Mouse (Mus musculus) midbrain, embryonic 11.5 days (tissue): ENCODE data around the gene Nbeal2. TPM values are rescaled to one million over a fixed set of nuclear protein-coding genes. Genes with fewer than 3 reads are reported as not detected.
"Not testable (repeated sequence)": the region's sequence is repeated elsewhere in the genome, so short reads cannot be mapped to it uniquely, and the experiment has no call there.

Experiments used
- ATAC-seq: fragments of 200-750 bp; cut with Nextera tagmentation; 2 replicates; pipeline ENCODE4 v1.8.0; 2017; ENCODE audit warnings: moderate TSS enrichment, moderate library complexity; ENCODE audit not compliant: low FRiP score
- DNase-seq: peaks from one replicate; pipeline ENCODE4 v3.0.0; 2015; ENCODE audit warnings: low spot score; ENCODE audit errors: missing footprints
- H3K27ac ChIP-seq: fragments of 300-500 bp; sonication (generic); 2 replicates; pipeline ENCODE4 v1.5.1; 2014; ENCODE audit warnings: low read depth, low read length
- H3K27me3 ChIP-seq: fragments of 300-500 bp; sonication (generic); 2 replicates; pipeline ENCODE4 v1.6.1; 2014; ENCODE audit warnings: mild to moderate bottlenecking, low read length, moderate library complexity, mixed read lengths; ENCODE audit not compliant: control insufficient read depth, insufficient read depth
- H3K36me3 ChIP-seq: fragments of 300-500 bp; sonication (generic); 2 replicates; pipeline ENCODE4 v1.6.1; 2014; ENCODE audit warnings: mild to moderate bottlenecking, low read length, moderate library complexity, mixed read lengths; ENCODE audit not compliant: control insufficient read depth, insufficient read depth
- H3K4me1 ChIP-seq: fragments of 300-500 bp; sonication (generic); 2 replicates; pipeline ENCODE4 v1.6.1; 2014; ENCODE audit warnings: low read length; ENCODE audit not compliant: control insufficient read depth, insufficient read depth
- H3K4me2 ChIP-seq: fragments of 300-500 bp; sonication (generic); 2 replicates; pipeline ENCODE4 v1.6.1; 2014; ENCODE audit warnings: mild to moderate bottlenecking, moderate library complexity
- H3K4me3 ChIP-seq: fragments of 300-500 bp; sonication (generic); 2 replicates; pipeline ENCODE4 v1.5.1; 2014; ENCODE audit warnings: low read depth, low read length
- H3K9ac ChIP-seq: fragments of 300-500 bp; sonication (generic); 2 replicates; pipeline ENCODE4 v1.6.1; 2014; ENCODE audit warnings: low read length
- H3K9me3 ChIP-seq: fragments of 300-500 bp; sonication (generic); 2 replicates; pipeline ENCODE4 v1.6.1; 2016; ENCODE audit warnings: low read length; ENCODE audit not compliant: control insufficient read depth
- WGBS: fragments of 180-500 bp; shearing (Covaris S2); extraction: QIAGEN DNeasy Blood & Tissue Kit; methylation state at CpG from one replicate; pipeline ENCODE4 v1.1.7; 2014; 5-methylcytosine and 5-hydroxymethylcytosine counted together
- polyA plus RNA-seq: library from polyadenylated mRNA; unstranded; fragments of >200 nt; fragmentation: Nextera tagmentation; extraction: Ambion mirVana; gene quantifications from 2 replicates; pipeline ENCODE4 v1.2.1, GENCODE M21; 2014

The Nbeal2 gene
- polyA plus RNA-seq, 1 experiment from 2014 or later: 1.1 TPM

- no peaks in the 10 kb centered on the region for H3K36me3 ChIP-seq
- 0 out of 2 replicates have a peak, but pooled peaks cover 2% of the 10 kb centered on the region for H3K4me1 ChIP-seq
- DNase-seq: no peak
- H3K27me3 ChIP-seq: no peaks in the 10 kb centered on the region
- 84% methylated on average over 2 of the region's 2 CpGs for WGBS
- no peak overlapping the region for H3K9ac ChIP-seq
- no peak overlapping the region for H3K27ac ChIP-seq
- H3K4me3 ChIP-seq: no peak overlapping the region
- H3K4me2 ChIP-seq: no peak overlapping the region
- ATAC-seq: no peak
- no peaks in the 10 kb centered on the region for H3K9me3 ChIP-seq
Observed at GRCm38 (mm10) chr9:110687846-110688245, 33.9 kb upstream of the Nbeal2 start.

DNA sequence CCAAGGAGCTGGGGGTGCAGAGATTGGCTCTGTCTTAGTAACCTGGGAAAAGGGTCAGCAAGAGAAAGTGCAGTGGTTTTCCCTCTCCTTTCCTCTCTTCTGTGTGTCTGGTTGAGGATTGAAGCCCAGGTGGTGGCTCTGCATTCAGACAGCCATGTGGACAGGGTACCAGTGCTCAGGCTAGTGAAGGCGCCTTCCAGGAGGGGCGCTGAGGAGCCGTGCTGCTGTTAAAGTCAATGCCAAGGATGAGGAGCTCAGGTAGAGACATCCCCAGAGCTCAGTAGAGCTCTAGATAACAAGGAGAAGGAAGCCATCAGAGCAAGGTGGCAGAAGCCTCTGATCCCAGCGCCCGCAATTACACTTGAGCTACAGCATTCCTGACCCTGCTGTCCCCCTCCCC, 33.1 kb upstream of the Nbeal2 start:
- no peaks in the 10 kb centered on the region for H3K36me3 ChIP-seq
- no peak overlapping the region for H3K27ac ChIP-seq
- H3K9ac ChIP-seq: no peak overlapping the region
- 64% methylated on average over 5 of the region's 5 CpGs for WGBS
- H3K4me1 ChIP-seq: 0 out of 2 replicates have a peak, but pooled peaks cover 2% of the 10 kb centered on the region
- no peaks in the 10 kb centered on the region for H3K9me3 ChIP-seq
- no peak overlapping the region for H3K4me2 ChIP-seq
- H3K27me3 ChIP-seq: no peaks in the 10 kb centered on the region
- H3K4me3 ChIP-seq: no peak overlapping the region
- no peak for DNase-seq
- ATAC-seq: no peak

DNA sequence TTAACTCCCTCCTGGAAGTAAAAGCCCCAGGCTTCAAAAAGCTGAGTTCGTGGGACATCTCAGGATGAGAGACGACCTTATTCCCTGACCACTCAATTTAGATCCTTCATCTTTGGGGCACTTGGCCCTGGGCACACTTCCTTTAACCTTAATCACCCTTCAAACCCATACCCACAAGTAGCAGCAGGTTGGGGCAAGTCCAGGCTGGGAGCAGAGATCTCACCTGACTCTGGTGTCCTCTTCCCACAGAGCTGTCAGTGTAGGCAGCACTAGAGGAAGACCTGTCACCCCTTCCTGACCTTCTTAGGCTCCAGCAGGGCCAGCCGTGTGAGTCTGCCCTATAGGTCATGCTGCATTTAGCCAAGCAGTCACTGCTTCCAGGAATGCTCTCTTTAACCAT, 32.5 kb upstream of the Nbeal2 start:
- ATAC-seq (no peak), DNase-seq (no peak)
- Histone ChIP-seq H3K9me3 (no peaks in the 10 kb centered on the region), H3K27ac (no peak overlapping the region), H3K36me3 (no peaks in the 10 kb centered on the region), H3K4me2 (no peak overlapping the region), H3K4me3 (no peak overlapping the region), H3K4me1 (0 out of 2 replicates have a peak, but pooled peaks cover 2% of the 10 kb centered on the region), H3K9ac (no peak overlapping the region), H3K27me3 (no peaks in the 10 kb centered on the region)
- 63% methylated on average over 3 of the region's 3 CpGs for WGBS

GRCm38 (mm10) chr9:110685591-110685990, 31.6 kb upstream of the Nbeal2 start:
- no peak overlapping the region for H3K4me3 ChIP-seq
- no peaks in the 10 kb centered on the region for H3K27me3 ChIP-seq
- no peak overlapping the region for H3K4me2 ChIP-seq
- no peak overlapping the region for H3K9ac ChIP-seq
- H3K36me3 ChIP-seq: no peaks in the 10 kb centered on the region
- DNase-seq (no peak), ATAC-seq (no peak)
- H3K27ac ChIP-seq: no peak overlapping the region
- H3K4me1 ChIP-seq: 0 out of 2 replicates have a peak, but pooled peaks cover 2% of the 10 kb centered on the region
- WGBS: 83% methylated on average over 5 of the region's 5 CpGs
- H3K9me3 ChIP-seq: no peaks in the 10 kb centered on the region

DNA sequence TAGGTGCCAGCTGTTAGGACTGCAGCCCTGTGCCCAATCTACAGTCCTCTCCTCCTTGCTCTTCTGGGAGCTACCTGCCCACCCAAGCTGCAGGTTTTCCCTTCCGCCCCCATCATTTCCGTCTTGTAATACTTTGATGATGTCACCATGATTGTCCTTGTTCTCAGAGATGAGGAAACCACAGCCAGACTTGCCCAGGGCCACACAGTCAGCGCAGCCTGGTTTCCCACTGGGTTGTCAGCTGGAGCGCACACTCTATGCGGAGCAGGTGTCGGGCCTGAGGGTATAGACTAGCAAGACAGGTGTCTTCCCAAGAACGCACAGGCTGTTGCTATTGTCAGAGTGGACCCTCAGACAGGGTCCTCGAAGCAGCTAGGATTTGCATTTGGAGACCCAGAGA, 31.2 kb upstream of the Nbeal2 start:
- Histone ChIP-seq H3K4me2 (no peak overlapping the region), H3K9me3 (no peaks in the 10 kb centered on the region), H3K4me1 (0 out of 2 replicates have a peak, but pooled peaks cover 2% of the 10 kb centered on the region), H3K27ac (no peak overlapping the region), H3K36me3 (no peaks in the 10 kb centered on the region), H3K27me3 (no peaks in the 10 kb centered on the region), H3K4me3 (no peak overlapping the region), H3K9ac (no peak overlapping the region)
- WGBS: 91% methylated on average over 8 of the region's 8 CpGs
- ATAC-seq (no peak), DNase-seq (no peak)

DNA sequence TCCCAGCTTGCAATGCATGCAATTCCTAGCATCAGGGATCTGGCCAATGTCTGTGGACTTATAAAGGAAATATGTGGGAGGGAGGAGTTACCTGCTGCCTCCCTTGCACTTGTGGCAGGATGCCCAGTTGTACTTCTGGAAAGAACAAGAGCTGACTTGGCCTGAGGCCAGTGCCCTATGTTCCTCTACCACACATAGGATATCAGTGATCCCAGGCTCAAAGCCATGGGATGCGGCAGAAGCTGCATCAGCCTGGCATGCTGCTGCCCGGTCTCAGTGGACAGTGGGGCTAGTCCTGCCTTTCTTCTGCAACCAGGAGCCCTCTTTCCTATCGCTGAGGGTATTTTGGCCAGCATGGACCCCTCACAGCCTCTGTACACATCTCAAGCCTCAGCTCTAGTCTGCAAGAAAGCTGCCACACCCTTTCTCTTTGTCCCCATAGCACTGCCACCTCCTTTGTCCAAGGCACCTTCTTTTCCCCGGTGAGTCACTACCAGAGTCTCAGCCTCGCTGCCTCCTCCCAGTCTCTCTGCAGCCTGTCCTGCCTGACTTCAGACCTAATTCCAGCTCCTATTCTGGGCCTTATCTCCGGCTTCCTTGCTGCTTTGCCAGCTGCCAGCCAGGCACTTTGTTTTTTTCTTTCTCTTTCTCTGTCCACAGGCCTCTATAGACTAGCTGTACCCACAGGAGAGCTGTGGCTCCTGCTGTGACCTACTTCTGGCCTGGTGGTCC, 30.3 kb upstream of the Nbeal2 start:
- Histone ChIP-seq H3K4me3 (no peak overlapping the region), H3K4me2 (no peak overlapping the region), H3K27me3 (no peaks in the 10 kb centered on the region), H3K9me3 (no peaks in the 10 kb centered on the region), H3K27ac (no peak overlapping the region), H3K9ac (no peak overlapping the region), H3K4me1 (0 out of 2 replicates have a peak, but pooled peaks cover 2% of the 10 kb centered on the region), H3K36me3 (no peaks in the 10 kb centered on the region)
- 73% methylated on average over 6 of the region's 6 CpGs for WGBS
- ATAC-seq (no peak), DNase-seq (no peak)

DNA sequence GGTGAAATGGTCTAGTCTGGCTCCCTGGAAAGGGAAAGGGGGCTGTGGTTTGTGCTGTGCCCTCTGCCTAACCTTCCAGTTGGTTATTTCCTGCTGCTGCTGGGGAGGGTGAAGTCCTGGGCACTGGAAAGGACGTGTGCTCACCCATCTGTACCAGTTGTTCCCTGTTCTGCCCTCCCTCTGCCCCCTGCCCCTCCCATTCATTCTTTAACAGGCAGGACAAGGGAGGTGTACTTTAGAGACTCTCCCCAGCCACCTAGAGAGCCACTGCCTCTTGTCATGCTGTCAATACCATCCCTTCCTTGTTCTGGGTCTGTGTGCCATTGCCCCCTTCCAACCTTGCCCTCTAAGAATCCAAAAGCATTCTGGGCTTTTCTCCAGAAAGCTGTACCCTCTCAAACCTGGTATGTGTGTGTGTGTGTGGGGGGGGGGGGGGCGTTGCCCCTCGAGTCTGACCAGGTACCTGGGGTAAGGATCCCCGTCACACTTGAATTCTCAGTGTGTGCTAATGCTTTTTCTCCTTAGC, 29.7 kb upstream of the Nbeal2 start:
- Histone ChIP-seq H3K27me3 (no peaks in the 10 kb centered on the region), H3K36me3 (no peaks in the 10 kb centered on the region), H3K4me1 (0 out of 2 replicates have a peak, but pooled peaks cover 2% of the 10 kb centered on the region), H3K9me3 (no peaks in the 10 kb centered on the region), H3K9ac (no peak overlapping the region), H3K4me3 (no peak overlapping the region), H3K4me2 (no peak overlapping the region), H3K27ac (no peak overlapping the region)
- ATAC-seq (no peak), DNase-seq (no peak)
- 72% methylated on average over 4 of the region's 4 CpGs for WGBS

DNA sequence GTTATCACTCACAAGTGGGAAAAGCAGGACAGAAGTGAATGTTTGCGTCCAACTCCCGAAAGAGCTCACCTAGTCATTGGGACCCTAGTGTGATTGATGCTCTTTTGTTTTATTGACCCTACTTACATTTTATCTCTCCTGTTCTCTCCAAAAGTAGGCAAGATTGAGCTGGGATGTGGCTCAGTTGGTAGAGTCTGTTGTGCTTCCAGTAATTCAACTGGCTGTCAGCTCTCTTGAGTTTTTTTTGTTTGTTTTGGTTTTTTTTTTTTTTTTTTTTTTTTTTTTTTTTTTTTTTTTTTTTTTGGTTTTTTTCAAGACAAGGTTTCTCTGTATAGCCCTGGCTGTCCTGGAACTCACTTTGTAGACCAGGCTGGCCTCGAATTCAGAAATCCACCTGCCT, 28.7 kb upstream of the Nbeal2 start:
- H3K4me1 ChIP-seq, H3K9ac ChIP-seq, H3K36me3 ChIP-seq, ATAC-seq, DNase-seq, H3K27me3 ChIP-seq, H3K27ac ChIP-seq, H3K4me3 ChIP-seq, H3K9me3 ChIP-seq, H3K4me2 ChIP-seq: not testable (repeated sequence)
- WGBS: 87% methylated on average over 3 of the region's 3 CpGs

DNA sequence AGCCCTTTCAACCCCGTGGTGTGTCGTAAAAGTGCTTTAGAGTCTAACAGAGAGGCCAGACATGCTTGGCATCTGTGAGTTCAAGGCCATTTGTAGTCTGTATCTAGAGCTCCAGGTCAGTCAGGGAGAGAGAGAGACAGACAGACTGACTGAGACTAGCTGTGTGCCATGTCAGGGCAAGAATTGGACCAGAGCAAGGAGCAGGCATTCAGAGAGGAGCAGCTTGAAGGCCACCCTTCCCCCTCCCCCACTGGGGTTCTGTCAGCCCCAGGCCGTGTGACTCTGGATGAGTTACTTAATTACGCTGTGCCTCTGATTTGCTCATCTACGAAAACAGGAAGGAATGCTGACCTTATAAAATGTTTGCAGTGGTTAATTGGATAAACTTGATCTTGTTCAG, 28.3 kb upstream of the Nbeal2 start:
- H3K27me3 ChIP-seq: no peaks in the 10 kb centered on the region
- no peak overlapping the region for H3K4me3 ChIP-seq
- DNase-seq (no peak), ATAC-seq (no peak)
- H3K4me1 ChIP-seq: 0 out of 2 replicates have a peak, but pooled peaks cover 2% of the 10 kb centered on the region
- H3K9ac ChIP-seq: no peak overlapping the region
- no peak overlapping the region for H3K27ac ChIP-seq
- no peak overlapping the region for H3K4me2 ChIP-seq
- H3K36me3 ChIP-seq: no peaks in the 10 kb centered on the region
- 83% methylated on average over 5 of the region's 5 CpGs for WGBS
- no peaks in the 10 kb centered on the region for H3K9me3 ChIP-seq
